Mouse (Mus musculus): ENCODE data around the gene Sobp.

Gene Sobp

GRCm38 (mm10) chr10:42999324-42999723, 175.0 kb downstream of the Sobp start:
- DNase-seq (ENCODE audit: extremely low read depth, low read depth, low spot score), result no peak

GRCm38 (mm10) chr10:42997278-42997677, 177.1 kb downstream of the Sobp start:
- DNase-seq (ENCODE audit: extremely low read depth, low read depth, low spot score), result no peak

- no peak for DNase-seq (ENCODE audit: extremely low read depth, low read depth, low spot score)
These were observed 178.8 kb downstream of the Sobp start for GRCm38 (mm10) chr10:42995484-42995895.

DNA sequence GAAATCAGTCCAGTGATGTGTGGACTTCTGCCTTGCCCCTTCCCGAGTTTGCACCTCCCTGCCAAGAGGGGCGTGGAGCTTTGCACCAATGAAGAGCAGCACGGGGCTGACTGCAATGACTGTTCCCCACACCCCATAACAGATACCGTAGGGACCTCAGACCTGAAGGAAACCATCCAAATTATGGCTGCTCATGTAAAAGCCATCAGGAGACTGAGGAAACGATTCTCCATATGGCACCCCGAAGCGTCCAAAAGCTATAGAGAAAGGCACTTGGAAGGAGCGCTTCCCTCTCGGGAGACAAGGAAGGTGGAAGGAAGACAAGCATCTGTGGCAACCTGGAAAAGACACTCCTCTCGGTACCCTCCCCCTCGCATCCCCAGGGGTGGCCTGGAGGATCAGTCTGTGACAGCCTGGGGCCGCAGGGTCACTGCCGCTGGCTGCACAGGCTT, 180.0 kb downstream of the Sobp start:
- no peak for DNase-seq (ENCODE audit: extremely low read depth, low read depth, low spot score)

GRCm38 (mm10) chr10:42991018-42991417, 183.3 kb downstream of the Sobp start:
- DNase-seq (ENCODE audit: extremely low read depth, low read depth, low spot score), result no peak

GRCm38 (mm10) chr10:42989910-42990309, 184.4 kb downstream of the Sobp start:
- DNase-seq (ENCODE audit: extremely low read depth, low read depth, low spot score), result no peak

- no peak for DNase-seq (ENCODE audit: extremely low read depth, low read depth, low spot score)
These were observed 185.7 kb downstream of the Sobp start for GRCm38 (mm10) chr10:42988627-42989026.

DNA sequence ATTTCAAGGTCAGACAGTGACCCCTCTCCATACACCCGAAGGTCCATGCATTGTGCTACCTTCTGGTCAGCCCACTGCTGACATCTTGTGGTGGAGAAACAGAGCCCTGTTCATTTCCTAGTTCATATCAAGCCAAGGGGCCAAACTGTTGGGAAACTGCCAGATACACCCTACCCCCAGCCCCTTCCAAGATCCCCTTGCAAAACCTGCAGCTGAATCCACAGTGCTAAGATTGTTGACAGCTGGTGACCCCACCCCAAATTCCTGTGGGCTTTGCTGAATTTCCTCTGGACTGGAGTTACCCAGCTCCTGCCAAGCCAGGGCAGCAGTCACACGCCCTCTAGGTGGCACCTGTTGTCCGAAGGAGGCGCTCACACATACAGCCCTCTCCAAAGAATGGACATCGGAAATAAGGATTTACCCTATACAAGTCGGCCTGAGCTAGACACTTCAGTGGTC, 186.7 kb downstream of the Sobp start:
- no peak for DNase-seq (ENCODE audit: extremely low read depth, low read depth, low spot score)

DNA sequence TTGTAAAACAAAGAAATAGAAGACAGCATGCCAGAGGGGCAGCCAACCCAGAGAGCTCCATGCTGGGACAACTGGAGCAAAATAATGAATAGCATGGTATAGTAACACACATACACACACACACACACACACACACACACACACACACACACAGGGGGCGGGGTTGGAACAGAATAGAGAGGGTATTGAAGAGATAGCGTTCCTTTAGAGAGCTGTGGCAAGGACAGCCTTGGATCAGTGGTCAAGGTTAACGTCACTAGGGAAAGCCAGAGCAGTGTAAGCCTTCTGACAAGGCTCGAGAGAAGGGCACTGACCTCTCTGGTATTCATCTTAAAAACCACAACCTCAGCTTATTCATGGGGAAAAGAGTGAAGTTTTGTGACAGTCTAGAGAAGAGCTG, 189.4 kb downstream of the Sobp start:
- DNase-seq (ENCODE audit: extremely low read depth, low read depth, low spot score), result no peak

DNA sequence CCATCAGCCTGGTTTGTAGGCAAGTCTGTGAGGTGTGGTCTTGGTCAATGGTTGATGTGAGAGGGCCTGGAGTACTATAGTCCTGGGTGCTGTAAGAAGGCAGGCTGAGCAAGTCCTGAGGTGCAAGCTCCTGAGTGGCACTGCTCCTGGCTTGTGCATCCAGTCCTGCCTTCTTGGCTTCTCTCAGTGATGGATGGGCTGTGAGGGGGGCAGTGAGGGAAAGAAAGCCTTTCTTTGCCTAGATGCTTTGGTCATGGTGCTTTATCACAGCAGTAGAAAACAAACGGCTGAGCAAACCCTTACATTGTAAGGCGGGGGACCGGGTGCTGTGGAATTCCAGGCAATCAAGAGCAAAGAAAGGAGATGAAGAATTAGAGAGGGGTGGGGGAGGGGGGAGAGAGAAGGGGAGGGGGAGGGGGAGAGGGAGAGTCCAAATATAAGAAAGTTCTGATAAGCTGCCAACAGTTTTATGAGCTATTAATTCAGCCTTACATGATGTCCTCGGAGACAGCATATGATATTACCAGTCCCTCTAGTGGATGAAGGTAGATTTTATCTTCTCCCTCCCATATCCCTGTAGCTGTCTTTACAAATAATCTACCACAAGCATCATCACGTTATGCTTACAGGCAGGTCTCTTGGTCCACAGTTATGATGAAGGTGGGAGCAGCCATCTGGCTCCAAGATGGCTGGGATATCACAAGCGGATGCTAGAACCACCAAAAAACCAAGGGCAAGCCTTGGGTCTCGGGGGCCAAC, 193.2 kb downstream of the Sobp start:
- DNase-seq (ENCODE audit: extremely low read depth, low read depth, low spot score), result no peak

DNA sequence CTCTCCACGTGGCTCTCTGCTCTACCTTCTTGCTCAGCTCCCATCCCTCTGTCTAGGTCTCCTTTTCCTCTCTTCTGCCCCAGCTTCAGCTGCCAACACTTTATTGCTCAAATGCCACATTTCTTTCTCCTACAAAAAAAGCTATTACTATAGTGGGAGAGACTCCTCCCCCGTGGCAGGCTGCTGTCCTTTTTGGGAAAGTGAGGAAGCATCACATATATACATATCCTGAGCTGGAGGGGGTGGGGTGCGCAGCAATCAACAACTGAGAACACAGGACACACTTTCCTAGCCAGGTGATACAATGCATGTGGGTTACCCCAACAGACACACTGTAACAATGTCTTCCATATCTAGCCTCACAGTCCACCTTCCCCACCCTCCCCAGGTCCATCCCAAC, 196.0 kb downstream of the Sobp start:
- no peak for DNase-seq (ENCODE audit: extremely low read depth, low read depth, low spot score)

- no peak for DNase-seq (ENCODE audit: extremely low read depth, low read depth, low spot score)
These were observed 197.8 kb downstream of the Sobp start for GRCm38 (mm10) chr10:42976577-42976976.

DNA sequence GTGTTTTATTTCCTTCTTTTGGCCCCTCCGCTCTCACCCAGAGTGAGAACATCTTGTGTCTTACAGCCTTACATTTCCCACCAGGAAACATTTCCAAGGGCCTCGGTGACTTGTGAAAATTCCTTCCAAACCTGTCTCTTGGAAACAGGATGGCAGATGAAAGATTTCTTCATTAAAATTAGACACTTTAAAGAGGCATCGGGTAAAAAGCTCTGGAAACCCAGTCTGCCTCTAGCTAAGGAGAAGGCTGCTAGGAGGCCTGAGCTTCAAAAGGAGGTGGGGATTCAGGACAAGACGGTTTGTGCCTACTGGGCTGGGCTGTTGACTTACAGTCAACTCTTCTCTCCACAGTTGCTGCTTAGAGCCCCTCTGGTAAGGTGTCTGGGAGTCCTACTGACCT, 200.8 kb downstream of the Sobp start:
- no peak for DNase-seq (ENCODE audit: extremely low read depth, low read depth, low spot score)

- no peak for DNase-seq (ENCODE audit: extremely low read depth, low read depth, low spot score)
These were observed 201.7 kb downstream of the Sobp start for GRCm38 (mm10) chr10:42972504-42973172.

- DNase-seq (ENCODE audit: extremely low read depth, low read depth, low spot score), result no peak
These were observed 206.0 kb downstream of the Sobp start for GRCm38 (mm10) chr10:42968332-42968731.

DNA sequence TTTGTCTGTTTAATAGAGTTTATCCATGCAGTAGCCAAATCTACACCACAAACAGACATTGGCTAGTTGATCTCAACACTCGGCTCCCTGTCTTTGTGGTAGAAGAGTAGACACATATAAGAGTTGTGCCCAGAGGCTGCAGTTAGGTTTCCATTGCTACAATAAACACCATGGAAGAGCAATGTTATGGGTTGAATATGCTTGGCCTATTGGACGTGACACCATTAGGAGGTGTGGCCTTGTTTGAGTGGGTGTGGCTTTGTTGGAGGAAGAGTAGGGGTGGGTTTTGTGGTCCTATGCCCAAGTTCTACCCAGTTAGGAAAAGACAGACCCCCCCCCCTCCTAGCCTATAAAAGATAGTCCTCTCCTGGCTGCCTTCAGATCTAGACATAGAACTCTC, 211.3 kb downstream of the Sobp start:
- no peak for DNase-seq (ENCODE audit: extremely low read depth, low read depth, low spot score)

DNA sequence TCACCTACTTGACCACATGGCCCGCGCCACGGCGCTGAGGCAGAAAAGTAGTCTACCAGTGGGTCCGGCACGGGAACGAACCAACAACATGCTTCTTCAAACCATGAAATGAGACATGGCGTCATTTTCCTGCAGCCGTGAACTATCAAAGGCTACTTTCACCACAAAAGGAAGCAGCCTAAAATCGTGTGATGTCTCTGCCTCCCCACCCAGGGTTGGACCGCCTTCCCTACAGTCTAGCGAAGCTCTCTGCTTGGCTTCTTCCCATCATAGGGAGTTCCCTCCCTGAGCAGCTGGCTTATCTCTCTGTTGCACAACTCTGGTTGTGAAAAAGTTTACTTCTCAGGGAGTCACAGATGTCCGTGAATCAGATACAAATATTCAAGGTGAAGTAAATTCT, 211.7 kb downstream of the Sobp start:
- DNase-seq (ENCODE audit: extremely low read depth, low read depth, low spot score), result no peak

GRCm38 (mm10) chr10:42962181-42962601, 212.1 kb downstream of the Sobp start:
- no peak for DNase-seq (ENCODE audit: extremely low read depth, low read depth, low spot score)

DNA sequence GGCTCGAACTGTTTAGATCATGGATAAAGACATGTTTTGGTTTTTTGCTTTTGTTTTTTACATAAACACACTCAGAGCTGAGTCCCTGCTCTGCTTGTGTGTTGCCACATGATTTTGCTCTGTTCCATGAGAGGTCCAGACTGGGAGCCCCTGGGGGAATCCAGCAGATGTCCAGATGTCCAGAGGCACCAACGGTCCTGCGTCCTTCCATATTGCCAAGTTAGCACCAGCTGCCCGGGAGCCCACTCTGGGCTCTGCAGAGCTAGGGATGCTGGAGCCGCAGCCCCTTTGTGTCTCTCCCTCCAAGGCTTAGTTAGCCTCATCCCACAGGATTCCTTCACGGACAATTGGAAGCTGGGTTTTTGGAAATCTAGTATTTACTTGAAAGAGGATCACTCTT, 212.6 kb downstream of the Sobp start:
- DNase-seq (ENCODE audit: extremely low read depth, low read depth, low spot score), result no peak

DNA sequence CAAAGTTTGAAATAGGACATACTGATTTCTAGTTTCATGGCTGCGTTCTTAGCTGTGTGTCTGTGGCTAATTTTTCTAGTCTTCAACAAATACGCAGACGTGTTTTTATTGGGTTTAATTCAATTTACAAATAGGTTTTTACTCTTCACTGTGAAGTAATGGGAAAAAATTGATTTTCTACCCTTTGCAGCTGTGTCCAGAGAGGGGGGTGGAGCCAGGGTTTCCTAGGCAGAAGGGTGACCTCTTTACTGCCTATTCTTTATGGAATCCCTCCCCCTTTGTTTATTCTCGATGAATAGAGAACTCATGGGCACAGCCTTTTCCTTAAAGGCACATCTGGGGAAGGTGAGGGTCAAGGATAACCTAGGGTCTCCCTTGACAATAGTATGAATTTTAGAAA, 215.6 kb downstream of the Sobp start:
- no peak for DNase-seq (ENCODE audit: extremely low read depth, low read depth, low spot score)

- no peak for DNase-seq (ENCODE audit: extremely low read depth, low read depth, low spot score)
These were observed 216.3 kb downstream of the Sobp start for GRCm38 (mm10) chr10:42957881-42958651.

DNA sequence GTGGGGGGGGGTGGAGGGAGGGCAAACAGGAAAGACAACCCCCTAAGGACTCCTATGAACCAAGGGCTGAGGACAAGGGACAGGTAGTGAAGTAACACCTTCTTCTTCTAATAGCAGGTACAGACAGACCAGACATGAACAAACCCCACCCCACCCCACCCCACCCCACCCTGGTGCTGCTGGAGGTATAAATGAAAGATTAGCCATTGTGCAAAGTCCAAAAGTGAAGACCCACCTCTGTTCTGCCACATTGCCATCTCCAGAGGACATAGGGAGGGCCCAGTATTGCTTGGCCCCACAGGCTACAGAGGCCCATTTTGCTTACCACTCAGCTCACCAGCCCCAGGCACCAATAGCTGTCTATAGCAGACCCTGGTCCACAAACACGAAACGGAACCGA, 219.1 kb downstream of the Sobp start:
- no peak for DNase-seq (ENCODE audit: extremely low read depth, low read depth, low spot score)

All from fat pad, adult 2 months (tissue).